Mouse (Mus musculus) stomach, embryonic 16.5 days (tissue): ENCODE measurements around the gene Pfn4. TPM values are rescaled to one million over a fixed set of nuclear protein-coding genes. Genes with fewer than 3 reads are reported as not detected.
A peak's percentile ranks its signal among the peaks of the same experiment; 100 is the strongest.
"Not testable (repeated sequence)": the region's sequence is repeated elsewhere in the genome, so short reads cannot be mapped to it uniquely, and the experiment has no call there.

Experiments used
- ATAC-seq: fragments of 200-750 bp; cut with Nextera tagmentation; 2 replicates; pipeline ENCODE4 v1.8.0; 2017; ENCODE audit warnings: moderate number of reproducible peaks, moderate TSS enrichment; ENCODE audit not compliant: insufficient read depth, low FRiP score
- H3K27ac ChIP-seq: fragments of 300-500 bp; sonication (generic); 2 replicates; pipeline ENCODE4 v1.5.1; 2014; ENCODE audit warnings: low read length
- H3K27me3 ChIP-seq: fragments of 300-500 bp; sonication (generic); 2 replicates; pipeline ENCODE4 v1.6.1; 2014; ENCODE audit warnings: low read length, control low read depth, mixed read lengths; ENCODE audit not compliant: control insufficient read depth, insufficient read depth
- H3K36me3 ChIP-seq: fragments of 300-500 bp; sonication (generic); 2 replicates; pipeline ENCODE4 v1.6.1; 2014; ENCODE audit warnings: low read length; ENCODE audit not compliant: control insufficient read depth, insufficient read depth
- H3K4me1 ChIP-seq: fragments of 300-500 bp; sonication (generic); 2 replicates; pipeline ENCODE4 v1.6.1; 2014; ENCODE audit warnings: low read length, control low read depth, mixed read lengths; ENCODE audit not compliant: control insufficient read depth, insufficient read depth
- H3K4me2 ChIP-seq: fragments of 300-500 bp; sonication (generic); 2 replicates; pipeline ENCODE4 v1.6.1; 2014; ENCODE audit warnings: low read depth, low read length, mixed read lengths
- H3K4me3 ChIP-seq: fragments of 300-500 bp; sonication (generic); replicated peaks from 2 replicates; pipeline ENCODE4 v1.5.1; 2014; ENCODE audit warnings: mild to moderate bottlenecking, low read length
- H3K9ac ChIP-seq: fragments of 300-500 bp; sonication (generic); 2 replicates; pipeline ENCODE4 v1.6.1; 2014; ENCODE audit warnings: low read length
- H3K9me3 ChIP-seq: fragments of 300-500 bp; sonication (generic); replicated peaks from 2 replicates; pipeline ENCODE4 v1.6.1; 2016; ENCODE audit warnings: low read length, control low read depth; ENCODE audit not compliant: control insufficient read depth
- WGBS: fragments of 180-500 bp; shearing (Covaris S2); extraction: QIAGEN DNeasy Blood & Tissue Kit; methylation state at CpG from one replicate; pipeline ENCODE4 v1.1.7; 2014; 5-methylcytosine and 5-hydroxymethylcytosine counted together
- polyA plus RNA-seq: library from polyadenylated mRNA; unstranded; fragments of >200 nt; fragmentation: Nextera tagmentation; extraction: Ambion mirVana; gene quantifications from 2 replicates; pipeline ENCODE4 v1.2.1, GENCODE M21; 2015

Pfn4 gene
- polyA plus RNA-seq, 1 experiment from 2014 or later: 2.0 TPM

- no peak overlapping the region for H3K27ac ChIP-seq
- 82% methylated on average over 3 of the region's 3 CpGs for WGBS
- H3K4me1 ChIP-seq: no peaks in the 10 kb centered on the region
- H3K4me3 ChIP-seq: no peak overlapping the region
- H3K9ac ChIP-seq: no peak overlapping the region
- no peaks in the 10 kb centered on the region for H3K9me3 ChIP-seq
- H3K27me3 ChIP-seq: no peaks in the 10 kb centered on the region
- no peak overlapping the region for H3K4me2 ChIP-seq
- no peak for ATAC-seq
- H3K36me3 ChIP-seq: no peaks in the 10 kb centered on the region
Observed at GRCm38 (mm10) chr12:4742183-4742582, 26.6 kb upstream of the Pfn4 start.

GRCm38 (mm10) chr12:4744486-4744885, 24.3 kb upstream of the Pfn4 start:
- no peak for ATAC-seq
- Histone ChIP-seq H3K27ac (no peak overlapping the region), H3K36me3 (no peaks in the 10 kb centered on the region), H3K4me3 (no peak overlapping the region), H3K27me3 (no peaks in the 10 kb centered on the region), H3K4me1 (no peaks in the 10 kb centered on the region), H3K4me2 (no peak overlapping the region), H3K9me3 (no peaks in the 10 kb centered on the region), H3K9ac (no peak overlapping the region)
- WGBS: 90% methylated on average over 10 of the region's 10 CpGs

- H3K4me3 ChIP-seq, H3K4me2 ChIP-seq, H3K4me1 ChIP-seq, H3K9me3 ChIP-seq, ATAC-seq, H3K9ac ChIP-seq, H3K27ac ChIP-seq, H3K36me3 ChIP-seq, H3K27me3 ChIP-seq: not testable (repeated sequence)
- WGBS: 86% methylated on average over 4 of the region's 4 CpGs
Observed at GRCm38 (mm10) chr12:4754451-4754850, 14.4 kb upstream of the Pfn4 start.

GRCm38 (mm10) chr12:4757060-4757459, 11.8 kb upstream of the Pfn4 start:
- no peaks in the 10 kb centered on the region for H3K9me3 ChIP-seq
- ATAC-seq: no peak
- 80% methylated on average over 1 of the region's 1 CpGs for WGBS
- H3K27ac ChIP-seq: no peak overlapping the region
- no peak overlapping the region for H3K9ac ChIP-seq
- no peaks in the 10 kb centered on the region for H3K36me3 ChIP-seq
- H3K27me3 ChIP-seq: no peaks in the 10 kb centered on the region
- no peak overlapping the region for H3K4me2 ChIP-seq
- H3K4me1 ChIP-seq: no peaks in the 10 kb centered on the region
- no peak overlapping the region for H3K4me3 ChIP-seq

- H3K27ac ChIP-seq: peak overlapping the region; percentile 81
- H3K9ac ChIP-seq: peak overlapping the region; percentile 87
- H3K36me3 ChIP-seq: no peaks in the 10 kb centered on the region
- peaks cover 4% of the 10 kb centered on the region; the same call in 1 of the 2 replicates for H3K4me1 ChIP-seq
- WGBS: 19% methylated on average over 13 of the region's 13 CpGs
- H3K9me3 ChIP-seq: no peaks in the 10 kb centered on the region
- H3K4me3 ChIP-seq: peak overlapping the region; percentile 67
- H3K27me3 ChIP-seq: no peaks in the 10 kb centered on the region
- ATAC-seq: 0 out of 2 replicates have a peak, but pooled peaks have one; percentile 27
- peak overlapping the region; percentile 70 for H3K4me2 ChIP-seq
Observed at GRCm38 (mm10) chr12:4769333-4769723, 506 bp downstream of the Pfn4 start.

GRCm38 (mm10) chr12:4774895-4775587, 6.2 kb downstream of the Pfn4 start:
- H3K9ac ChIP-seq: no peak overlapping the region
- WGBS: 84% methylated on average over 8 of the region's 8 CpGs
- no peak overlapping the region for H3K4me3 ChIP-seq
- H3K9me3 ChIP-seq: no peaks in the 10 kb centered on the region
- H3K27ac ChIP-seq: no peak overlapping the region
- ATAC-seq: no peak
- H3K27me3 ChIP-seq: no peaks in the 10 kb centered on the region
- H3K4me1 ChIP-seq: no peaks in the 10 kb centered on the region
- no peaks in the 10 kb centered on the region for H3K36me3 ChIP-seq
- H3K4me2 ChIP-seq: no peak overlapping the region

GRCm38 (mm10) chr12:4775588-4775949, 6.7 kb downstream of the Pfn4 start:
- Histone ChIP-seq H3K4me3 (no peak overlapping the region), H3K27ac (no peak overlapping the region), H3K9ac (no peak overlapping the region), H3K27me3 (no peaks in the 10 kb centered on the region), H3K4me1 (no peaks in the 10 kb centered on the region), H3K4me2 (no peak overlapping the region), H3K9me3 (no peaks in the 10 kb centered on the region), H3K36me3 (no peaks in the 10 kb centered on the region)
- ATAC-seq: no peak
- WGBS: 75% methylated on average over 9 of the region's 9 CpGs

GRCm38 (mm10) chr12:4777734-4778133, 8.9 kb downstream of the Pfn4 start:
- Histone ChIP-seq H3K4me1 (no peaks in the 10 kb centered on the region), H3K36me3 (no peaks in the 10 kb centered on the region), H3K27ac (no peak overlapping the region), H3K4me3 (no peak overlapping the region), H3K27me3 (no peaks in the 10 kb centered on the region), H3K9ac (no peak overlapping the region), H3K4me2 (no peak overlapping the region), H3K9me3 (no peaks in the 10 kb centered on the region)
- no peak for ATAC-seq
- 84% methylated on average over 6 of the region's 6 CpGs for WGBS

- no peaks in the 10 kb centered on the region for H3K27me3 ChIP-seq
- H3K9ac ChIP-seq: no peak overlapping the region
- H3K4me1 ChIP-seq: no peaks in the 10 kb centered on the region
- no peak overlapping the region for H3K4me2 ChIP-seq
- no peaks in the 10 kb centered on the region for H3K36me3 ChIP-seq
- no peaks in the 10 kb centered on the region for H3K9me3 ChIP-seq
- no peak overlapping the region for H3K27ac ChIP-seq
- no peak overlapping the region for H3K4me3 ChIP-seq
- WGBS: 47% methylated on average over 2 of the region's 2 CpGs
- ATAC-seq: no peak
Observed at GRCm38 (mm10) chr12:4780245-4780644, 11.4 kb downstream of the Pfn4 start.
